Mouse (Mus musculus) CD8-positive naive resting alpha-beta T cell, adult 2 months (primary cell): ENCODE data around the gene Cpeb3.

Source experiments
- DNase-seq, 2 experiments: peaks; one replicate each; pipeline ENCODE4 v3.0.0; 2022; ENCODE audit warnings: low read depth in 2 of 2, low spot score in 2 of 2

Cpeb3 gene

GRCm38 (mm10) chr19:37048507-37048906 lies 159.9 kb downstream of the Cpeb3 start:
- DNase-seq: no peak

GRCm38 (mm10) chr19:37044431-37044830 lies 164.0 kb downstream of the Cpeb3 start:
- no peak for DNase-seq

- no peak for DNase-seq
Observed at GRCm38 (mm10) chr19:37040906-37041305, 167.5 kb downstream of the Cpeb3 start.

- DNase-seq: no peak
Observed at GRCm38 (mm10) chr19:37032364-37032763, 176.0 kb downstream of the Cpeb3 start.

- DNase-seq: no peak
Observed at GRCm38 (mm10) chr19:37031446-37031845, 177.0 kb downstream of the Cpeb3 start.

GRCm38 (mm10) chr19:37029771-37030170 lies 178.6 kb downstream of the Cpeb3 start:
- no peak for DNase-seq

- DNase-seq: no peak
Observed at GRCm38 (mm10) chr19:37026408-37026807, 182.0 kb downstream of the Cpeb3 start.

GRCm38 (mm10) chr19:37025839-37026319 lies 182.5 kb downstream of the Cpeb3 start:
- DNase-seq: no peak

- DNase-seq: no peak
Observed at GRCm38 (mm10) chr19:37022146-37022545, 186.3 kb downstream of the Cpeb3 start.

- DNase-seq: no peak
Observed at GRCm38 (mm10) chr19:37020951-37021350, 187.4 kb downstream of the Cpeb3 start.

GRCm38 (mm10) chr19:37020531-37020930 lies 187.9 kb downstream of the Cpeb3 start:
- no peak for DNase-seq

- DNase-seq: no peak
Observed at GRCm38 (mm10) chr19:37018931-37019330, 189.5 kb downstream of the Cpeb3 start.

GRCm38 (mm10) chr19:37018411-37018810 lies 190.0 kb downstream of the Cpeb3 start:
- DNase-seq: peak in 1 of 2 experiments; percentile 8

GRCm38 (mm10) chr19:37016890-37017289 lies 191.5 kb downstream of the Cpeb3 start:
- DNase-seq: no peak

GRCm38 (mm10) chr19:37014173-37014939 lies 194.0 kb downstream of the Cpeb3 start:
- DNase-seq: no peak

GRCm38 (mm10) chr19:37013461-37013860 lies 194.9 kb downstream of the Cpeb3 start:
- no peak for DNase-seq

- DNase-seq: no peak
Observed at GRCm38 (mm10) chr19:37009878-37010281, 198.5 kb downstream of the Cpeb3 start.

- DNase-seq: no peak
Observed at GRCm38 (mm10) chr19:37004557-37004956, 203.8 kb downstream of the Cpeb3 start.
